Mouse (Mus musculus) mesoderm, embryonic 11.5 days (tissue): ENCODE results near the gene Gm20388.
A peak's percentile ranks its signal among the peaks of the same experiment; 100 is the strongest.

Source experiments
- DNase-seq: peaks from one replicate; pipeline ENCODE4 v3.0.0-alpha.2; 2012; ENCODE audit warnings: low read depth, low spot score

Gm20388 gene

DNA sequence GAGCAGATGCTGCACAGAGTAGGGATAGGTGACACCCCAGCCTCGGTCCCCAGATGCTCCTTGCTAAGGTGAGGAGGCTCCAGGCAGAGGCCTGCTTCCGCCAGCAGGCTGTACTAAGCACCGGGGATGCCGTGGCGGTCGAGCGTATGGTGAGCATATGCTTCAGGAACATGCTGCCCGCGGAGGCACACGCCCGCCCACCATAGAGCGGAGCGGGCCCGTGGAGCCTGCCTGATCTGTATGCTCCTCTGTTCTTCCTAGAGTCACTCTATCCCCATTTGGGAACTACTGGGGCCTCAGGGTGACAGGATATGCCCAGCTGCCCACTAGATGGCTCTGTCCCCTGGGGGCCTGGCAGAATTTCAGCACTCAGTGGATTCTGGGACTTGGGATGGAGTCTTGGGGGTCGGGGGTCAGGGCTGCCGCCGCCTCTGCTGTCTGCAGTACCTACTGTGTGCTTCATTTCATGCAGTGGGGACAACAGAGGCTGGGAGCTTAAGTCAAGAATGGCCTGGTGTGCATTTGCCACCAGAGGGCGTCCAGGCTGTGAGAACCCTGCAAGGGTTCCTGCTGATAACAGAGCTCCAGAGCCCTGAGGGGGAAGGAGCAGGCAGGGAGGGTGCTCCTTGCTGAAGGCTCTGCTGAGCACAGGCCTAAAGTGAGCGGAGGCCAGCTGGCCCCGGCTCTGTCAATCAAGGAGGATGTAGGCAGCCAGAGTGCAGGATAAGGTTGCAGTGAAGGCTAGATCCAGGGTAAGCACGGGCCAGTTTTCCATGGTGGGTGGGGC, 377.7 kb downstream of the Gm20388 start:
- DNase-seq, result peak; percentile 78

- DNase-seq, result no peak
Measured at GRCm38 (mm10) chr8:120289191-120289590, 378.6 kb downstream of the Gm20388 start.

DNA sequence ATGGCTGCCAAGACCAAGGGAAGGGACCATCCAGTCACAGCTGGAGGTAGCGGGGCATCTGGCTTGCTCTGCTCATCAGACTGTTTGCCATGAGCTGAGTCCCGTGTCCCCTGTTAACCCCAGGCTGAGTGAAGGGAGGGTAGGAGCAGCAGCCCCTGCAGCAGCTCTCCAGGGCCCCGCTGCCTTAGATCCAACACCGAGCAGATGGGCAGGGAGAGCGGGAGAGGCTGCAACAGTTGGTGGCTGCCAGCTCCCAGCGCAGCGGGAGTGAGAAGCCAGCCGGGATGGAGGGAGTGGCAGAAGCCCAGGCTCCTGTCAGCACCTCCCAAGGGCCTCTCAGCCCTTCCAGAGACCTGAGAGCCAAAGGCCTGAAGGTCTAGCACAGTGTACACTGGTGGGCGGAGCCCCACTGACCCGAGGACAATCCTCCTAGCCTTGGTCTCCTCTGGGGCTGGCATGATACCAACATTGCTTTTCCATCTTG, 379.1 kb downstream of the Gm20388 start:
- no peak for DNase-seq

- DNase-seq, result no peak
Measured at GRCm38 (mm10) chr8:120290614-120291013, 380.0 kb downstream of the Gm20388 start.

- DNase-seq, result no peak
Measured at GRCm38 (mm10) chr8:120291650-120292049, 381.0 kb downstream of the Gm20388 start.

DNA sequence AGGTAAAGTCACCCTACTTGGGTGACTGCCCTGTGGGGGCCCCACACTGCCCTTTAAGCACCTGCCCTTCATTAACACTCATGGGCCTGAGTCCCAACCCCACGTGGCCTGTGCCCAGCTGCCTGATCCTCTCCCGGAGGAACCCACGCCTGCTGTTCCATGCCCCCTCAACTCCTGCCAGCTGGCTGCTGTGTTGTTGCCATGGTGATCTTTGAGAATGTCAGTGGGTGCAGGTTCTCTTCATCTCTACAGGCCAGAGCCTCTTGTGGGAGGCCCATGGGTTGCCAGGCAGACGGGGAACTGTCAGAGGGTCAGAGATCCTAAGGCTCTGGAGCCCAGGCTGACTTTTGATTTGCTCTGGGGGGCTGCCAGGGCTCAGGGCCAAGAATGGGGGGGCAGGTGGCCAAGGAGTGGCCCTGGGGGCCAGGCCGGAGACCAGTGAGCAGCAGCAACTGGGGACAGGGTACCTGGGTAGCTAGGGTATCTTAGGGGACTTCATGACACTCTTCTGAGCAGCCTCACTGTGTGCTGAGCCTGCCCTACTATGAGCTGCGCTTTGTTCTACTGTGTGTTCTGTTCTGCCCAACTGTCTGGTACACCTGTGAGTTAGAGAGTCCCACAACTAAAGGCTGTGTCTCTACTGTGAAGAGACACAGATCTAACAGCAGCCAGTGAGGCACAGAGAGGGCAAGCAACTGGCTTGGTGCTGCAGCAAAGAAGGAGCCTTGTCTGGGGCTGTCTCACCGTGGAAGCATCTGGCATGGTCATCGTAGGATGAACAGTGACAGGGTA, 381.9 kb downstream of the Gm20388 start:
- DNase-seq, result peak; percentile 64

DNA sequence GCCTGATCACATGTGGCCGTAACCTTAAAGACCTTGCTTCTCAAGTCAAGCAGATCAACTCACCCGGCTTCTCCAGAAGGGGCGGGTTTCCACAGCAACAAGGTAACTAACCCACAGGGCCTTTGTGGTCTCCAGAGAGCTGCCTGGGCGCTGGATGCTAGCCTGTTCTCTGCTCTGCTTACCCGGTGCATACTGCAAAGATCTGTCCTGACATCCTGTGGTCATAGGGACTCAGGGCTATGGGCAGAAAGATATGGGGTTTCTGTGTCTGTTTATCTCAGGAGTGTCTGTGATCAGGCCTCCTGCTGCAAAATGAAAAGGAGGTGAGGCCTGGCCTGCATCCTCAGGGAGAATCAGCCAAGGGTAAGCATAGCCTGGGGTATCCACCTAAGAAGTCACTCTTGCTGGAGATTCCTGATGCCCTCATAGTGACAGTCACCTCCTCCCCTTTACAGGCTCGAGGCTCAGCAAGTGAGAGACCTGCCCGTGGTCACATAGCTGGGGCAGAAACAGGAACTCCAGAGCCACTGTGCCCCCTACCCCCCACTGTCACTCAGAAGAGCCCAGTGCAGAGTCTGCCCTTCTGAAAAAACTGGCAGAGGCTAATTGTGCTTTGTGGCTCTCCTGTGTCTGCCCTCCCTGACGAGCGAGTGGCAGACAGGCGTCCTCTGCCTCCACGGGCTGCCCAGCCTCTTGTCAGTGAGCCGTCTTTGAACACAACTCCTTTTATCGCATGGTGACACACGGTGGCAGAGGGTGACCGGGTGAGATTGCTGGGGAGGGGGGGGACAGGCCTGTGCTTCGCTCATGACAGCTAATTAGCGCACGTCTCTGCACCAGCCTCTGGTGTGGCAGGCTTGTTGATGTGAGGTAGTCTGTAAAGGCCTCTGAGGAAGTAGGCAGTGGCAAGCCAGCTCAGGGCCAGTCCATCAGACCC, 383.0 kb downstream of the Gm20388 start:
- no peak for DNase-seq

- DNase-seq, result peak; percentile 80
Measured at GRCm38 (mm10) chr8:120294982-120295870, 384.6 kb downstream of the Gm20388 start.

GRCm38 (mm10) chr8:120297000-120297399, 386.4 kb downstream of the Gm20388 start:
- DNase-seq, result peak; percentile 71

DNA sequence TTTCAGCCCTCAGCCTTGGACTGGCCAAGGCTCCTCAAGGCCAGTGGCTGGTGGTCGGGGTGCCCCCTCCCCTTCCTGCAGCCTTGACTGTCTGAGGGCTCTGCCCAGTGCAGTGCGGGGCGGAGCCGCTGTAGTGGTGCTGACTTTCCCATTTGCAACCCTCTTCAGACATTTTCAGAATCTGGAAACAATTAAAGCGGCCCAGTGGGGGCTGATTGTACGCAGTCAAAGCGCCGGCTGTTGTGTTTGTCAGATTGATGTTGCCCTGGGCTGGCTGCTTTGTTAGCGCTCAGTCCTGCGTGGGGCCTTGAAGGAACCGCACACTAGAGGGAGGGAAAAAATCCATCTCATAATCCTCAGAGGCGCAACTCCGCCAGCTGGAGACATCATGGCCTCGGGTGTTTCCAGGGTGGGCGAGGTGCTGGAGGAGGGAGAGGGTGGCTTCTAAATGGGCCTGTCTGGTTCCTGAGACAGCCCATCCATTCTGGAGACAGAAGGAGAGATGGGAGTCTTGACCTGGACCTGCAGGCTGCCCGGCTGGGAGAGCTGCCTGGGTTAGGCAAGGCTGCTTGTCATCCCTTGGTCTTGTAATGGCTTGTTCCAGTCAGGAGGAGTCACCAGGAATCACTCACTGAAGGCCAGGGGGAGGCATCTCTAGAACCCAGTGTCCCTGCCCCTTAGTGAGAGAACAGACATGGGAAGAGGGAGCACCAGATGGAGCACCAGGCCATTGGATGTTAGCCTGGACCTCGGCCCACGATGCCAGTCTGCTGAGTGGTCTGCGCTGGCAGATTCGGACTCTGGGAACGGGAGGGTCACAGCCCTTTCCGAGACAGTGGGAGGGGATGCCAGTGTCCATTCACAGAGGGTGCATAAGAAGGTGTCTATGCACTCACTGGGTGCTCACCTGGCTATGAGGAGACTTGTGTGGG, 388.2 kb downstream of the Gm20388 start:
- peak; percentile 90 for DNase-seq

- peak; percentile 79 for DNase-seq
Measured at GRCm38 (mm10) chr8:120300601-120301141, 390.0 kb downstream of the Gm20388 start.

DNA sequence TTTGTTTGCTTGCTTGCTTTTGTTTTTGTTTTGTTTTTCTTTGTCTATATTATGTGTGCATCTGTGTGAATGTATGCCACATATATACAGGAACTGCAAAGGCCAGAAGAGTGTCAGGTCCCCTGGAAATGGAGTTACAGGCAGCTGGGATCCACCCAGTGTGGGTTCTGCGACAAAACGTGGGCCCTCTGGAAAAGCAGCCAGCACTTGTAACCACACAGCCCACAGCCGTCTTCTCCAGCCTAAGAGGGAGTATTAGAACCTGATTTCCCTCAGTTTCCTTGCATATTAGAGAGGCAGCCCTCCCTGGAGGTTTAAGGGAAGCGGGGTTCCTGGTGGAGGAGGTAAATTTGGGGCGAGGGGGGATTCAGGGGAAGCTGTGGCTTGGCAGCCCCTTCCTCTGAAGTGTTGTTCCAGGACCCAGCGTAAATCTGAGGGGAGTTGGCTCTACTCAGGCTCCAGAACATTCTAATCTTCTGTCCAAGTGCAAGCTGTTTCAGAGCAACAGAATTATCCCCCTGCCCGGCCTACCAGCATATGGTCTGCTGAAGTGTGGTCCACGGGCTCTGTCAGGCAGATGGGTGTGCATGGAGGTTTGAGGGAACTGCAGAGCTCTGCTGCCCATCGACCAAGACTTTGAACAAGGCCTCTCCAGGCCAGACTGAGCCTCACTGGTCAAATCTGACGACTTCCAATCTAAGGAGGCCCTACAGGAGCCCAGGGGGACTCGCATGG, 392.5 kb downstream of the Gm20388 start:
- no peak for DNase-seq

- no peak for DNase-seq
Measured at GRCm38 (mm10) chr8:120304097-120304496, 393.5 kb downstream of the Gm20388 start.

- no peak for DNase-seq
Measured at GRCm38 (mm10) chr8:120305800-120306385, 395.3 kb downstream of the Gm20388 start.

DNA sequence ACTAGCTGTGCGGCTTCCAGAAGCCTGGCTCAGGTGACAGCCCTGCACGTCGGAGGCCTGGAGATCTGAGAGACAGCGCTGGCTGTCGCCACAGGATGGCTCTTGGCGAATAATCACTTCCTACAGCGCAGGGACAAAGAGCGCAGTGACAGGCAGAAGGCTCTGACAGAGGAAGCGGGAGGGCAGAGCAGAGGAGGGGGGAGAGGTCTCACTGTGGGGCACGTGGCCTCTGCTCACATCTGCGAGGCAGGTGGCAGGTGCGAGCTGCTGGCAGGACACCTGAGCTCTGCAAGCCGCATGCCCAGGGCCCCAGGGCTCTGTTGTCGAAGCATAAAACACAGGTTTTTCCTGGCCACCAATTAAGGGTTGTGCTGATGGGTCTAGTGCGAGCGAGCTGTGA, 396.5 kb downstream of the Gm20388 start:
- DNase-seq, result peak; percentile 74

DNA sequence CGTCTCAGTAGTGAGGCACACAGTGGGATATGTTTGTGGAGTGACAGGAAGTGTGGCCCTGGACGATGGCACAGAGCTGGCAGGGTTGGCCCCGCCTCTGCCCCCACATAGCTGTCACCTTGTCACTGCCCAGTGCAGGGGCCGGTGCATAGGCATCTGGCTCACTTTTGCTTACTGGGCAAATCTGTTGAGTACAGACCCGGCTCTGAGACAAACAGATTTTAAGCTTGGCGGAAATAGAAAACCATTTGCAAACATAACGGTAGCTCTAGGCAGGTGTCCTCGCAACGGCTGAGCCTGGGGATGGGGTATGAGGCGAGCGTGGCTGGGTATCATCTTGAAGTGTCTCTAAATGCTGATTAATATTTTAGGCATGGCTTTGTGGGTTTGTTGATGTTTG, 396.9 kb downstream of the Gm20388 start:
- no peak for DNase-seq

GRCm38 (mm10) chr8:120308131-120308530, 397.5 kb downstream of the Gm20388 start:
- no peak for DNase-seq

DNA sequence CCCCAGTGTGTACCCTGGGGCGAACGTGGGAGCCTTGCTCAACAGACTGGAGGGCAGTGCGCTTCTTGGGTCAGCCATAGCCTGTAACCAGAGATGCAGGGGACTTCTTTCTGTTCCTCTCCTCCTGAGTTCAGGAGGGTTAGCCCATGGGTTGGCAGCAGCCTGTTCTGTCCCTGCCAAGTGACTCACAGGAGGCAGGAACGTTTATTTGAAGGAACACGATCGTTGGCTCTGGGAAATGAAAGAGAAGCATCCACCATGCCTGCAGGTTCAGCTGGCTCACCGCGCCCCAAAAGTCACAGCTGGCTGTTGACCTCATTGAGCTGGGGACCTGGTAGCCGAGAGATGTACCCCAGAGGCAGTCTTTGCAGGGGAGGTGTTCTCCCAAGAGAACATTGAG, 397.9 kb downstream of the Gm20388 start:
- DNase-seq, result no peak
